ENCODE assay signal across 13 mouse cellular contexts in genomic region chr9:47838890-47839691, GRCm38 (mm10).
DNase-seq lines count a peak whose midpoint lies in the region; ATAC-seq and TF ChIP-seq lines count a peak whose summit lies in the region.
"Had no signal": no experiment of that assay in that cellular context is flagged by ENCODE, and none has a peak within 500 bp of the region (broad histone marks: within the 10 kb centered on the region; RNA-seq: fewer than 3 reads in every experiment).

No protein-coding gene starts in this region.

- intact Hi-C loops in left cerebral cortex, postnatal 25 days (cut with DNase I) = no loop called here

- peak; percentile 47 for DNase-seq in embryo, embryonic 11 days
- DNase-seq in embryo, embryonic 10.5 days (ENCODE audit: low spot score) = no peak
- peak; percentile 38 for DNase-seq in lung, postnatal 0 days (ENCODE audit: low spot score)
- no peak for DNase-seq in lung, adult 2 months
- DNase-seq in hindbrain, postnatal 0 days (ENCODE audit: low spot score) = no peak
- DNase-seq in midbrain, postnatal 0 days (ENCODE audit: low spot score) = peak; percentile 26
- DNase-seq in left cerebral cortex, postnatal 25 days (ENCODE audit: low spot score in 2 of 2) = no peak
- no peak for DNase-seq in B cell, adult 2 months
- DNase-seq: kidney, adult 9 months had no signal

- WGBS in lung, postnatal 0 days = 38% methylated on average over 15 of the region's 15 CpGs
- 60% methylated on average over 15 of the region's 15 CpGs for WGBS in lung, adult 2 months
- 23% methylated on average over 15 of the region's 15 CpGs for WGBS in hindbrain, postnatal 0 days
- WGBS in midbrain, postnatal 0 days = 30% methylated on average over 15 of the region's 15 CpGs

- no peak overlapping the region for H3K4me3 ChIP-seq in lung, postnatal 0 days (ENCODE audit: low read depth, low read length)
- H3K4me3 ChIP-seq in lung, adult 2 months (replicated peaks; ENCODE audit: extremely low read depth, low read depth, low read length) = no peak overlapping the region
- no peak overlapping the region for H3K4me3 ChIP-seq in hindbrain, postnatal 0 days (ENCODE audit: low read length)
- no peak overlapping the region for H3K4me3 ChIP-seq in midbrain, postnatal 0 days (ENCODE audit: low read depth, low read length)
- H3K4me3 ChIP-seq: heart, embryonic 15.5 days; limb, embryonic 15.5 days had no signal

- TF ChIP-seq EP300 in lung, postnatal 0 days (IDR thresholded peaks at IDR 0.05) = no peak

- TF ChIP-seq CTCF in lung, postnatal 0 days (IDR thresholded peaks at IDR 0.05) = no peak
- no peak for TF ChIP-seq CTCF in lung, adult 2 months (IDR thresholded peaks at IDR 0.05; ENCODE audit: insufficient read depth, low read length)
- no peak for TF ChIP-seq CTCF in hindbrain, postnatal 0 days (IDR thresholded peaks at IDR 0.05; ENCODE audit: low read depth)
- TF ChIP-seq CTCF in midbrain, postnatal 0 days (IDR thresholded peaks at IDR 0.05) = no peak

- no peaks in the 10 kb centered on the region for H3K27me3 ChIP-seq in lung, postnatal 0 days (replicated peaks; ENCODE audit: insufficient read depth, low read length)
- no peaks in the 10 kb centered on the region for H3K27me3 ChIP-seq in hindbrain, postnatal 0 days (ENCODE audit: insufficient read depth, low read length)
- H3K27me3 ChIP-seq in midbrain, postnatal 0 days (ENCODE audit: insufficient read depth, low read length) = no peaks in the 10 kb centered on the region
- H3K27me3 ChIP-seq: limb, embryonic 15.5 days had no signal

- no peak for TF ChIP-seq POLR2A in lung, adult 2 months (IDR thresholded peaks at IDR 0.05; ENCODE audit: borderline replicate concordance, extremely low read depth, low read depth, low read length)

- H3K4me1 ChIP-seq in lung, postnatal 0 days (ENCODE audit: insufficient read depth, low read depth, low read length) = no peaks in the 10 kb centered on the region
- no peaks in the 10 kb centered on the region for H3K4me1 ChIP-seq in lung, adult 2 months (ENCODE audit: control insufficient read depth, insufficient read depth, low read length)
- peaks cover 5% of the 10 kb centered on the region; the same call in 1 of the 2 replicates for H3K4me1 ChIP-seq in hindbrain, postnatal 0 days (ENCODE audit: insufficient read depth, low read length)
- H3K4me1 ChIP-seq in midbrain, postnatal 0 days (ENCODE audit: insufficient read depth, low read length) = peaks cover 4% of the 10 kb centered on the region; the same call in 1 of the 2 replicates
- H3K4me1 ChIP-seq: heart, embryonic 15.5 days had no signal

- ATAC-seq in lung, postnatal 0 days = peak; percentile 73
- ATAC-seq in hindbrain, postnatal 0 days = peak; percentile 47; the same call in 1 of the 2 replicates
- ATAC-seq in midbrain, postnatal 0 days (ENCODE audit: low FRiP score) = no peak
- ATAC-seq: activated CD4-positive, CD25-positive, alpha-beta regulatory T cell, adult 4 months had no signal

- H3K36me3 ChIP-seq in lung, postnatal 0 days (ENCODE audit: insufficient read depth, low read length) = no peaks in the 10 kb centered on the region
- no peaks in the 10 kb centered on the region for H3K36me3 ChIP-seq in hindbrain, postnatal 0 days (ENCODE audit: insufficient read depth, low read length)
- H3K36me3 ChIP-seq in midbrain, postnatal 0 days (ENCODE audit: insufficient read depth, low read length) = no peaks in the 10 kb centered on the region
- H3K36me3 ChIP-seq: G1E; heart, embryonic 15.5 days; limb, embryonic 15.5 days had no signal

- no peak overlapping the region for H3K9ac ChIP-seq in lung, postnatal 0 days (replicated peaks; ENCODE audit: low read depth)
- no peak overlapping the region for H3K9ac ChIP-seq in hindbrain, postnatal 0 days (replicated peaks; ENCODE audit: low read length)
- no peak overlapping the region for H3K9ac ChIP-seq in midbrain, postnatal 0 days (replicated peaks; ENCODE audit: low read length, poor library complexity, severe bottlenecking)
- H3K9ac ChIP-seq: heart, embryonic 15.5 days; limb, embryonic 15.5 days had no signal

- no peak overlapping the region for H3K27ac ChIP-seq in lung, postnatal 0 days (ENCODE audit: low read length)
- no peak overlapping the region for H3K27ac ChIP-seq in hindbrain, postnatal 0 days
- H3K27ac ChIP-seq in midbrain, postnatal 0 days (ENCODE audit: low read depth, low read length) = no peak overlapping the region
- H3K27ac ChIP-seq: heart, embryonic 15.5 days; limb, embryonic 15.5 days had no signal

- no peak overlapping the region for H3K4me2 ChIP-seq in lung, postnatal 0 days (replicated peaks; ENCODE audit: low read depth, low read length)
- no peak overlapping the region for H3K4me2 ChIP-seq in hindbrain, postnatal 0 days (ENCODE audit: low read depth, low read length)
- no peak overlapping the region for H3K4me2 ChIP-seq in midbrain, postnatal 0 days (ENCODE audit: low read depth, low read length, poor library complexity, severe bottlenecking)
- H3K4me2 ChIP-seq: heart, embryonic 15.5 days; limb, embryonic 15.5 days had no signal

- no peaks in the 10 kb centered on the region for H3K9me3 ChIP-seq in lung, postnatal 0 days (ENCODE audit: low read length)
- no peaks in the 10 kb centered on the region for H3K9me3 ChIP-seq in hindbrain, postnatal 0 days (ENCODE audit: low read length)
- no peaks in the 10 kb centered on the region for H3K9me3 ChIP-seq in midbrain, postnatal 0 days (ENCODE audit: low read length)
- H3K9me3 ChIP-seq: heart, embryonic 15.5 days; limb, embryonic 15.5 days had no signal

Comparison
In these comparisons a context has a peak if more than half of its experiments do, and no peak if none do; other contexts are left out.
1. DNase-seq: peak in embryo, embryonic 11 days (single experiment), lung, postnatal 0 days (single experiment) and midbrain, postnatal 0 days (single experiment); none in embryo, embryonic 10.5 days (single experiment), lung, adult 2 months (single experiment), hindbrain, postnatal 0 days (single experiment), left cerebral cortex, postnatal 25 days (0 of 2) and B cell, adult 2 months (0 of 2).